Mouse (Mus musculus) E14TG2a.4 (cell line): ENCODE measurements at regions not wholly inside any gene's neighbourhood (a gene's known extent, or its start where the extent isn't known, plus 50 kb on each side); places are given as distances from the start of the nearest gene placed in this dataset.

Experiments used
- H3K27me3 ChIP-seq: 2 replicates; pipeline ENCODE4 v1.6.1; 2014; ENCODE audit warnings: low read length, control low read depth; ENCODE audit not compliant: insufficient read depth
- H3K36me3 ChIP-seq: 2 replicates; pipeline ENCODE4 v1.6.1; 2014; ENCODE audit warnings: low read length, control low read depth; ENCODE audit not compliant: insufficient read depth
- H3K4me1 ChIP-seq: replicated peaks from 2 replicates; pipeline ENCODE4 v1.6.1; 2014; ENCODE audit warnings: low read depth, low read length, control low read depth
- H3K4me3 ChIP-seq: replicated peaks from 2 replicates; pipeline ENCODE4 v1.5.1; 2014; ENCODE audit warnings: mild to moderate bottlenecking, low read length
- H3K9me3 ChIP-seq: 2 replicates; pipeline ENCODE4 v1.6.1; 2014; ENCODE audit warnings: low read length, control low read depth
- CTCF ChIP-seq: conservative IDR thresholded peaks from 2 replicates; pipeline ENCODE4 v1.5.1; 2014; ENCODE audit warnings: low read length
- NANOG ChIP-seq: IDR thresholded peaks from 2 replicates; pipeline ENCODE4 v1.6.1; 2014; ENCODE audit warnings: borderline replicate concordance, low read length, mixed read lengths
- POU5F1 ChIP-seq: IDR thresholded peaks from 2 replicates; pipeline ENCODE4 v1.6.1; 2014; ENCODE audit warnings: low read length, borderline replicate concordance

- Histone ChIP-seq H3K4me3 (no peak overlapping the region), H3K9me3 (no peaks in the 10 kb centered on the region), H3K36me3 (no peaks in the 10 kb centered on the region), H3K4me1 (no peaks in the 10 kb centered on the region), H3K27me3 (no peaks in the 10 kb centered on the region)
- TF ChIP-seq POU5F1, result no peak
- TF ChIP-seq NANOG, result no peak
- no peak for TF ChIP-seq CTCF
These were observed 268.5 kb downstream of the Dio2 start for GRCm38 (mm10) chr12:90469754-90470153.

- Histone ChIP-seq H3K4me1 (no peaks in the 10 kb centered on the region), H3K27me3 (no peaks in the 10 kb centered on the region), H3K4me3 (no peak overlapping the region), H3K36me3 (no peaks in the 10 kb centered on the region), H3K9me3 (no peaks in the 10 kb centered on the region)
- TF ChIP-seq CTCF, result no peak
- TF ChIP-seq POU5F1, result no peak
- no peak for TF ChIP-seq NANOG
These were observed 278.1 kb downstream of the Dio2 start for GRCm38 (mm10) chr12:90460121-90460520.

DNA sequence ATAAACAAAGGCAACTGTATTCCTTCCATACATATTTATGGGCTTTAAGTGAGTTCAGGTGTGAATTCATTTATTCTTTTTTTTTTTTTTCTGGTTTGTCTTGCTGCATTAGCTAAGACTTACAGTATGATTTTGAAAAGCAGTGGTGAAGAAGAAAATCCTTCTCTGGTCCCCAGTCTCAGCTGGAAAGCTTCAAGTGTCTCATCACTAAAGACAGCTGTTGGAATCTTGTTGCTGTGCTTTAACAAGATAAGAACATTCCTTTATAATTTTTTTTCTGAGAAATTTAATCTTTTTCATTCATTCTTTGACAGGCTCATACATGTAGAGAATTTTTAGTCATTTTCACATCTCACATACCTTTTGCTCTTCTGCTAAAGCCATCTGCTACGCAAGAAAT is 297.6 kb downstream of the Dio2 start:
- Histone ChIP-seq H3K27me3 (no peaks in the 10 kb centered on the region), H3K4me3 (no peak overlapping the region), H3K36me3 (no peaks in the 10 kb centered on the region), H3K9me3 (no peaks in the 10 kb centered on the region), H3K4me1 (no peaks in the 10 kb centered on the region)
- no peak for TF ChIP-seq POU5F1
- TF ChIP-seq NANOG, result no peak
- TF ChIP-seq CTCF, result no peak

DNA sequence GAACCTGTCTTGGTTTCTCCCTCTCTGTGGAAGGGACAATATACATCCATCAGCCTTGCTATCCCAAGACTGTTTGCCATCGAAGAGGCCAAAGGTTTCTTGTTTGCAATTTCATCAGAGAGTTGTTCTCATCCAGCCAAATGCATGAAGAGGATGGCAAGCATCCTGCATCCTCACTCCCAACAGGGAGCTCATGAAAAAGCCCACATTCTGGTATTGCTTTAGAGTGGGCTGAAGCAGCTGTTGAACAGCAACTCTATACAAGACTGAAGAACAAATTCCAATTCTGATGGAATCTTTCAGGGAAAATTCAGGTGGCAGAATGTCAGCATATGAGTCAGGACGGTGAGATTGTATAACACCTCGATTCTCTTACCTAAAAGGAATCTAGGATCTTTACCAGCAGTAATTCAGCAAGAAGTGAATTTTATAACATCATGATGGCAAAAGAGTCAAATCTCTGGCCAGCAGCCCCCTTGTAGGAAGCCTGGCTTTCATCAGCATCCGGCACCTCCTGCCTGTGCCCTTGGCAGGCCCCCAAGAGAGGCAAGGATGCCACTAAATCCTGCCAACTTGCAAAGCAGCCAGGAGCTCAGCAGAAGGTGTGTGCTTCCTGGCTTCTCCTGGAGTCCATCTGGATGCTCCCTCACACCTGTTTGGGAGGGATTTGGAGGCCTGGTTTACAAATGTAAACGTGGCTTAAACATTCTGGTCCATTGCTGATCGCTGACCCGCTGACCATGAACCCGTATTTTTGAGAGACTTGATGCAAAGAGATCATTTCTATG is 312.8 kb downstream of the Dio2 start:
- Histone ChIP-seq H3K9me3 (no peaks in the 10 kb centered on the region), H3K27me3 (no peaks in the 10 kb centered on the region), H3K4me1 (no peaks in the 10 kb centered on the region), H3K4me3 (no peak overlapping the region), H3K36me3 (no peaks in the 10 kb centered on the region)
- TF ChIP-seq CTCF (no peak), NANOG (no peak), POU5F1 (no peak)

DNA sequence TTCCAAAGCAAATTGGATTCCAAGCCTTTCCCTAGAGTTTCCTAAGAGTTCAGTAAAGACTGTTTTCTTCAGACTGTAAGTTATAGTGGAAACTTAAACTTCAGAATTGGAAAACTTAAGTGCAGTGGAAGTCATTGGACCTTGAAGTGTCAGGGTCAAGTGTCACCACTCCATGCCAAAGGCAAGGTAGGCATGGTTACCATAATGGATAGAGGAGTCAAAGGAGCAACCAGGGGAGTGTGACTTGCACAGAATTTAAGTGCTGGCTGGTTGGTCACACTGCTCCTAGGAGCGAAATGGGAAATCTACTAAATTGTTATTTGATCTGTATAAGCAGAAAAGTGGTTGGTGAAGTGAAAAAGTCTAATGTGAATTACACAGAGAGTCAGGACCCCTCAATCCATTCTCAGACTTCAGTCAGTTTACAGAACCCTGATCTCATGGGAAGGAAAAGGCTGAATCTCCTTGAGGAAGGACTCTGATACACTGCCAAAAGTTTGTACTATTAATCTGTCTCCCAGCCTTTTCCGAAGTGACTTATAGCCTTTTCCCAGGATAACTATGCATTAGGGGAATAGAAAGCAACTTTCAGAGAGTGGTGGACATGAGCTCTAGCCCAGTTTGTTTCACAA is 320.5 kb downstream of the Dio2 start:
- Histone ChIP-seq H3K9me3 (peaks cover 21% of the 10 kb centered on the region), H3K4me3 (no peak overlapping the region), H3K4me1 (peaks cover 3% of the 10 kb centered on the region; the same call in 1 of the 2 replicates), H3K27me3 (no peaks in the 10 kb centered on the region), H3K36me3 (no peaks in the 10 kb centered on the region)
- no peak for TF ChIP-seq NANOG
- no peak for TF ChIP-seq POU5F1
- TF ChIP-seq CTCF, result no peak

- Histone ChIP-seq H3K9me3 (0 out of 2 replicates have a peak, but pooled peaks cover 3% of the 10 kb centered on the region), H3K4me3 (no peak overlapping the region), H3K4me1 (no peaks in the 10 kb centered on the region), H3K27me3 (no peaks in the 10 kb centered on the region), H3K36me3 (no peaks in the 10 kb centered on the region)
- no peak for TF ChIP-seq NANOG
- TF ChIP-seq CTCF, result no peak
- TF ChIP-seq POU5F1, result no peak
These were observed 329.5 kb downstream of the Dio2 start for GRCm38 (mm10) chr12:90408716-90409115.

DNA sequence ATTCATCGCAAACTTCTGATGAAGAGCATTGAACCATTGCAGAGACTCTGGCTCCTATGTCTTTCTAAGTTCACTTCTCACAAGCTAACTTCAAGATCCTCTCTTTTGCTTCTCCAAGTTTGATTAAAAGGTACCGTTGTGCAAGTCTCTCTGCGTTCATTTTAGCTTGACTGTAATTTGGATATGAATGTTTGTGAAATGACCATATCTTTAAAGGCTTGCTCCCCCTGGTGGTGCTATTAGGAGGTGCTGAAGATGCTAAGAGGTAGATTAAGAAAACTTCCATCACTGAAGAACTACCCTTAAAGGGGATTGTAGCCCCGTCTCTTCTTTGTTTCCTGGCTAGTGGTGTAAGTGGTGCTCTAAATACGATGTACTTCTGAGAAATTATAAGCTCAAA is 339.7 kb downstream of the Dio2 start:
- no peak for TF ChIP-seq NANOG
- peak; percentile 63 for TF ChIP-seq CTCF
- no peak overlapping the region for H3K4me3 ChIP-seq
- no peaks in the 10 kb centered on the region for H3K4me1 ChIP-seq
- H3K36me3 ChIP-seq, result no peaks in the 10 kb centered on the region
- no peaks in the 10 kb centered on the region for H3K27me3 ChIP-seq
- no peaks in the 10 kb centered on the region for H3K9me3 ChIP-seq
